ENCODE assay signal across 16 mouse cellular contexts in genomic region chr14:46623645-46624044, GRCm38 (mm10).
"Had no signal": no experiment of that assay in that cellular context is flagged by ENCODE, and none has a peak within 500 bp of the region (broad histone marks: within the 10 kb centered on the region; RNA-seq: fewer than 3 reads in every experiment).

No protein-coding gene starts in this region.

- H3K9me3 ChIP-seq: lung, embryonic 15.5 days; midbrain, embryonic 10.5 days; midbrain, embryonic 13.5 days; midbrain, embryonic 15.5 days; neural tube, embryonic 13.5 days; neural tube, embryonic 15.5 days; stomach, embryonic 15.5 days had no signal

- H3K36me3 ChIP-seq: lung, embryonic 15.5 days; midbrain, embryonic 10.5 days; midbrain, embryonic 13.5 days; midbrain, embryonic 15.5 days; neural tube, embryonic 13.5 days; neural tube, embryonic 15.5 days; stomach, embryonic 15.5 days had no signal

- H3K27me3 ChIP-seq: lung, embryonic 15.5 days; midbrain, embryonic 13.5 days; midbrain, embryonic 15.5 days; neural tube, embryonic 13.5 days; neural tube, embryonic 15.5 days; stomach, embryonic 15.5 days had no signal

- H3K4me1 ChIP-seq: midbrain, embryonic 10.5 days; midbrain, embryonic 13.5 days; midbrain, embryonic 15.5 days; neural tube, embryonic 13.5 days; stomach, embryonic 15.5 days had no signal

- H3K4me3 ChIP-seq: lung, embryonic 15.5 days; midbrain, embryonic 10.5 days; midbrain, embryonic 13.5 days; midbrain, embryonic 15.5 days; myocyte; neural tube, embryonic 13.5 days; neural tube, embryonic 15.5 days; stomach, embryonic 15.5 days had no signal

- ATAC-seq: midbrain, embryonic 13.5 days; midbrain, embryonic 15.5 days had no signal

- DNase-seq: lung, adult 18-20 months; lung, postnatal 14 days; lung, postnatal 4 days; right cerebral cortex, postnatal 14 days; thymus, adult 2 months; thymus, postnatal 25 days; thymus, postnatal 4 days had no signal

- H3K9ac ChIP-seq: lung, embryonic 15.5 days; midbrain, embryonic 13.5 days; midbrain, embryonic 15.5 days; neural tube, embryonic 13.5 days; neural tube, embryonic 15.5 days; stomach, embryonic 15.5 days had no signal

- H3K4me2 ChIP-seq: lung, embryonic 15.5 days; midbrain, embryonic 13.5 days; midbrain, embryonic 15.5 days; neural tube, embryonic 13.5 days; neural tube, embryonic 15.5 days; stomach, embryonic 15.5 days had no signal

- H3K27ac ChIP-seq: midbrain, embryonic 10.5 days; midbrain, embryonic 13.5 days; midbrain, embryonic 15.5 days; neural tube, embryonic 13.5 days; neural tube, embryonic 15.5 days; stomach, embryonic 15.5 days; stomach, postnatal 0 days had no signal
